Mouse (Mus musculus): ENCODE data around the gene Trpm3. TPM values are rescaled to one million over a fixed set of nuclear protein-coding genes. Genes with fewer than 3 reads are reported as not detected.

Gene Trpm3
- 5.7 and 6.0 TPM in 2 replicates for polyA plus RNA-seq (2016; fragmentation: Nextera tagmentation; extraction: Ambion mirVana)

DNA sequence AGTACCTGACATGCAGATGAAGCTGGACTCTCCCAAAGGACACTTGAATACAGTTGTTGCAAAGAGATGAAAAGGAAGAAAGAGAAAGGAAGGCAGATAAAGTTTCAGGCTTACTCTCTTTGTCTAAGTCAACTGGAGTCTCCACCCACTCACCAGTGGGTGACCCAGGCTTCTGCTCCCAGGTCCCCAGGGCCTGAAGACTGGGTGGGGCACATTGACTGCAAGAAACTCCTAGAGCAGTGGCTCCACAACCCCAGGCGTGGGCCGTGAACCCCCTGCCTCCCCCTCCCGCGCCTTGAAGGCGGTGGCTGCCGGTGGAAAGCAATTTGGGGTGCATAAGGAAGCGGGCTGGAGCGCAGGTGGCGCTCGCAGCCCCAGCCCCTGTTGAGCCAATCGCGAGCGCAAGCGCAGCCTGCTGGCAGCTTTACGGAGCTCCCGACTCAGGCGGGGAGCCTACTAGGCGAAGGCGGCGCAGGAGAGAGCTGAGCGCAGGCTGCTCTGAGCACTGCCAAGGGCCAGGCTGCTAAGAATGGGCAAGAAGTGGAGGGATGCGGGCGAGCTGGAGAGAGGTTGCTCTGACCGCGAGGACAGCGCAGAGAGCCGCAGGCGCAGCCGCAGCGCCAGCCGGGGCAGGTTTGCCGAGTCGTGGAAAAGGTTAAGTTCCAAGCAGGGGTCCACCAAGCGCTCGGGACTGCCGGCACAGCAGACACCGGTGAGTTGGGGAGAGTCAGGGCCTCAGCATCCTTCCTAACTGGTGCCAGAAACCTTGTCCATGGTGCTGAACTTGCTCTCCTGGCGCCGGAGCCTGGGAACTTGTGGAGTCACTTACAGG lies at the start of gene Trpm3:
Trpm3 (plus strand) TSS at position 457 of the 832 bp plus-strand sequence.
- peak; percentile 88 for DNase-seq (ENCODE audit: low spot score)
- under 1% methylated on average over 39 of the region's 39 CpGs for WGBS
- H3K27me3 ChIP-seq (replicated peaks; ENCODE audit: low read depth, poor library complexity, severe bottlenecking): peaks cover 13% of the 10 kb centered on the region; the same call in 1 of the 2 replicates
- H3K27ac ChIP-seq (replicated peaks): no peak within 1 kb of the TSS
- H3K9me3 ChIP-seq: no peaks in the 10 kb centered on the region
- H3K4me3 ChIP-seq: peak within 1 kb of the TSS; percentile 53
- H3K4me1 ChIP-seq: peaks cover 9% of the 10 kb centered on the region
- H3K36me3 ChIP-seq (replicated peaks): no peaks in the 10 kb centered on the region

DNA sequence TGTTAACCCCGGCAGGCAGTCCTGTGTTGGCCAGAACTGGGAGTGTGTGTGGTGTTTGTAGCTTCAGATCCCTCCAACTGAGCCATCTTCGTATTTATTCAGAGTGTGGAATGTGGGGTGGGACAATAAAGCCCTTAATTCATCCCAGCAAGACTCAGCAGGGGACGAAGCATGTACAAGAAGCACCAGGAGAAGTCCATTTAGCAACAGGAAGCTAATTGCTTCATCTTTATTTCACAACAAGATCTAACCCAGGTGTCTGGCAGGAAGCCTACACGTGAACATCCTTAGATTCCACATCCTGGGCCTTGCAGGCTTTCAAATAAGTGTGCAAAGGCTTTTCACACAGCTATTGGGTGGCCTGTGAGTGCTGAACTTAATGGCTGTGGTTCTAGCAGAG lies 38.3 kb upstream of the Trpm3 start:
- 0 out of 2 replicates have a peak, but pooled peaks cover 5% of the 10 kb centered on the region for H3K4me1 ChIP-seq
- H3K27me3 ChIP-seq (replicated peaks; ENCODE audit: low read depth, poor library complexity, severe bottlenecking): no peaks in the 10 kb centered on the region
- no peak overlapping the region for H3K4me3 ChIP-seq
- H3K27ac ChIP-seq (replicated peaks): no peak overlapping the region
- 44% methylated on average over 4 of the region's 4 CpGs for WGBS
- H3K9me3 ChIP-seq: no peaks in the 10 kb centered on the region
- no peaks in the 10 kb centered on the region for H3K36me3 ChIP-seq (replicated peaks)
- DNase-seq (ENCODE audit: low spot score): no peak

DNA sequence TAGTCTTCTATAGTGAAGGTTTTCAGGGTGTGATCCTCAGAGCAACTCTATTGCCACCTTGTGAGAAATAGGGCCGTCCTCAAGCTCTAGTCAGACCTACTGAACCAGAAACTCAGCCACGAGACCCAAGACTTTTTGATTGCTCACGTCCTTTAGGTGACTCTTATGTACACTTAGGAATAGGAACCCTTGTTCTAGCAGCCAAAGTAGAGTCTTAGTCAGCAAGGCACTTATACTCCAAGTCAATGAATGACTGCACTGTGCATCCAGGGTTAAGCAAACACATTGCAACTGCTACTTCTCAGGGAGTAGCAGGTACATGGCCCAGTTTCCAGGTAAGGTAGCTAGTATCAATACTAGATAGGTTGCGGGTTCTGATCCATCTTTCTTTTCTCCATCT lies 35.0 kb upstream of the Trpm3 start:
- Histone ChIP-seq H3K27me3 (replicated peaks; ENCODE audit: low read depth, poor library complexity, severe bottlenecking) (no peaks in the 10 kb centered on the region), H3K4me3 (no peak overlapping the region), H3K9me3 (no peaks in the 10 kb centered on the region), H3K27ac (replicated peaks) (no peak overlapping the region), H3K36me3 (replicated peaks) (no peaks in the 10 kb centered on the region), H3K4me1 (peaks cover 9% of the 10 kb centered on the region)
- WGBS: 87% methylated on average over 4 of the region's 4 CpGs
- DNase-seq (ENCODE audit: low spot score): no peak

DNA sequence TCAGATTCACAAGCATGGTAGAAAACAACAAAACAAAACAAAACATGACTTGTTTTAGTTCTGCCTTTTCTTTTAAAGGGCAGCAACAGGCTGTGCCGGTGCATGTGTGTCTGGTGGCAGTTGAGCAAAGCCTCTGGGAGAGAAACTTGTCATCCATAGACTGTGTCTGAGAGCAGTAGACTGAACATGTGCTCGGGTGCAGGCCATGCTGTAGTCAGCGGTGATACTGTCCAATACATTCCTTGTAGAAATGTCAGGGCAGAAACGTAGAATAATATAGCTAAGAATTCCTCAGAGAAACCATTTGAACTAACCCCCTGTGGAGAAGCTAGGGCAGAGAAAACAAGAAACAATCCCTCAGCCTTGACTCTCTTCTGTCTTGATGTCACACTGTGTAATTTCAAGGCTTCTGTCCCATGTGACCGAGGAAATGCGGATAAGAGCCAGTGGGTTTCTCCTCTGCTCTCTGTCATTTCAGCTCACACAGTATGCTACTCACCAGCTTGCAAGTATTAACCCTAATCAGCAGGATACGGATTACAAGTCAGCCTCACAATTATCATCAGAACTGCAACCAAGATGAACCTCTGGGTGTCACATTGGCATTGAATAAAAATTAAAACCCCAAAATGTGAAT lies 33.9 kb upstream of the Trpm3 start:
- H3K4me1 ChIP-seq: peaks cover 9% of the 10 kb centered on the region
- no peak for DNase-seq (ENCODE audit: low spot score)
- WGBS: 65% methylated on average over 7 of the region's 7 CpGs
- H3K9me3 ChIP-seq: no peaks in the 10 kb centered on the region
- H3K4me3 ChIP-seq: no peak overlapping the region
- H3K27me3 ChIP-seq (replicated peaks; ENCODE audit: low read depth, poor library complexity, severe bottlenecking): no peaks in the 10 kb centered on the region
- no peak overlapping the region for H3K27ac ChIP-seq (replicated peaks)
- no peaks in the 10 kb centered on the region for H3K36me3 ChIP-seq (replicated peaks)

DNA sequence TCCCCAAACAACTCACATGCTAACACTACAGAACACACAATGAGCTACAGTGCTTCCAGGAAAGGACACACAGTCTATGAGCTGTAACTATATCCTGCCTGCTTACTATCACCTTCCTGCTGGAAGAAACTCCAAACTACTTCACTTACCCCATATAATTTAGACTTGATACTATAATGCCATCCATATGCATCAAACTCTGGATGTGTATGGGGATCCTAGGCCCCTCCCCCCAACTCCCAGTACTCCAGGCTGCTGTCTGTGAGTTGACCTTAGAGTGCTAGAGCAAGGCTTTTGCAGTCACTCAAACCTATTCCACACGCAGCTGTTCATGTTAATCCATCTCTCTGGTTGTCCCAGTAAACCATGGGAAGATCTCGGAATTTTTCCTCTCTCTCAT lies 33.2 kb upstream of the Trpm3 start:
- Histone ChIP-seq H3K27me3 (replicated peaks; ENCODE audit: low read depth, poor library complexity, severe bottlenecking) (no peaks in the 10 kb centered on the region), H3K4me1 (peaks cover 9% of the 10 kb centered on the region), H3K36me3 (replicated peaks) (no peaks in the 10 kb centered on the region), H3K9me3 (no peaks in the 10 kb centered on the region), H3K4me3 (no peak overlapping the region), H3K27ac (replicated peaks) (no peak overlapping the region)
- DNase-seq (ENCODE audit: low spot score): peak; percentile 50
- 62% methylated on average over 2 of the region's 2 CpGs for WGBS

DNA sequence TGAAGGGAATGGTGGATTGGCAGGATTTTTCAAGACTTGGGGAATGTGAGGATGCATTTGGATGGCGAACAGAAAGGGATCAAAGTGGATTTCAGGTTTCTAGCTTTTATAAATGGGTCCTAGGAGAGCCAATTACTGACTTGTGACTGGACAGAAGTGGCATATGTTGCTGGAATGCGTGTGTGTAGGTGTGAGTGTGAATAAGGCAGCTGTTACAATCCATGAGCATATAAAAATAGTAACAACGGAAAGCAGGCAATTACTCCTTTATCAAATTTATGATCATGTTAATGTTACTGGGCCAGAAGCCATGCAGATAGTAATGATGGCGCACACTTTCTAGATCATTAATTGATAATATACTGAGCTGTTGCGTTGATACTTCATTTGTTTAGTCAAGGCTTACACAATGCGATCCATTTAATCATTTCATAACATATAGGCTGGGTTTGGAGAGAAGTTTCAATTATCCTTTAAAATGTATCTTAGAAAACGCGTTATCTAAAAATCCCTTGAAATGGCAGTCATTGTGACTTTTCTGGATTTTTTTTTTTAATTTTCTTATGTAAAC lies 29.9 kb upstream of the Trpm3 start:
- no peak overlapping the region for H3K4me3 ChIP-seq
- H3K9me3 ChIP-seq: no peaks in the 10 kb centered on the region
- H3K4me1 ChIP-seq: peaks cover 9% of the 10 kb centered on the region
- DNase-seq (ENCODE audit: low spot score): no peak
- H3K27ac ChIP-seq (replicated peaks): no peak overlapping the region
- 93% methylated on average over 8 of the region's 8 CpGs for WGBS
- no peaks in the 10 kb centered on the region for H3K36me3 ChIP-seq (replicated peaks)
- H3K27me3 ChIP-seq (replicated peaks; ENCODE audit: low read depth, poor library complexity, severe bottlenecking): no peaks in the 10 kb centered on the region

DNA sequence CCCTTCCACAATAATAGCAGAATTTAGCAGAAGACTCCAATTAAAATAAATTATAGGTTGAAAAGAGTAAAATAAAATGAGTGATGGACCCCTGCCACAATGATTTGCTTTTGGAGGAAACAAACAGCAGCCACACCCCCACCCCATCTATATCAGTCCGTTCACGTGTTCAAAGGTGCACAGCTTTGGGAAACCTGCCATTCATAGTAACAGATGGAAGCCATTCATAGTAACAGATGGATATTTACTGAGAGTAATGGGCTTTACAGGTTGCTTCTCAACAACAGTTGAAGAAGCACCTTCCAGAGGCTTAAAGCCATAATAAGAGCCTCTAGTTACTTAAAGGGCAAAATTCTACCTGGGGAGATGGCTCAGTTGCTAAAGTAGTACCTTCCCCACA lies 17.9 kb upstream of the Trpm3 start:
- H3K4me3 ChIP-seq: no peak overlapping the region
- no peaks in the 10 kb centered on the region for H3K27me3 ChIP-seq (replicated peaks; ENCODE audit: low read depth, poor library complexity, severe bottlenecking)
- no peak for DNase-seq (ENCODE audit: low spot score)
- 83% methylated on average over 2 of the region's 2 CpGs for WGBS
- no peaks in the 10 kb centered on the region for H3K9me3 ChIP-seq
- H3K4me1 ChIP-seq: no peaks in the 10 kb centered on the region
- no peak overlapping the region for H3K27ac ChIP-seq (replicated peaks)
- H3K36me3 ChIP-seq (replicated peaks): no peaks in the 10 kb centered on the region

DNA sequence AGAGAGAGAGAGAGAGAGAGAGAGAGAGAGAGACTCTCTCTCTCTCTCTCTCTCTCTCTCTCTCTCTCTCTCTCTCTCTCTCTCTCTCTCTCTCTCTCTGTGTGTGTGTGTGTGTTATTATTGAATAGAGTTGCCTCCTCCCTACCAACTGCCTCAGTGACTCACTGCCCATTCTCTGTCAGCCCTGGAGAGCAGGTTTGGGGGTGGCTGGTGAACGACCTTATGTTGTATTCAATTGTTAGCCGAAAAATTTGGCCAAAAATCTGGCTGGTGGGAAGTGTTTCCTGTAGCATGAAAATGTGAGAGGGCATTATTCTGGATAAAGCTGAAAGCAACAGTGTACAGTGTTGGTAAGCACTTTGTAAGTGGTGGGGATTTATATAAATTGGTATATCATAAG lies 17.2 kb upstream of the Trpm3 start:
- H3K4me3 ChIP-seq: no peak overlapping the region
- no peaks in the 10 kb centered on the region for H3K36me3 ChIP-seq (replicated peaks)
- DNase-seq (ENCODE audit: low spot score): no peak
- no peak overlapping the region for H3K27ac ChIP-seq (replicated peaks)
- 83% methylated on average over 2 of the region's 2 CpGs for WGBS
- no peaks in the 10 kb centered on the region for H3K9me3 ChIP-seq
- no peaks in the 10 kb centered on the region for H3K4me1 ChIP-seq
- H3K27me3 ChIP-seq (replicated peaks; ENCODE audit: low read depth, poor library complexity, severe bottlenecking): no peaks in the 10 kb centered on the region

DNA sequence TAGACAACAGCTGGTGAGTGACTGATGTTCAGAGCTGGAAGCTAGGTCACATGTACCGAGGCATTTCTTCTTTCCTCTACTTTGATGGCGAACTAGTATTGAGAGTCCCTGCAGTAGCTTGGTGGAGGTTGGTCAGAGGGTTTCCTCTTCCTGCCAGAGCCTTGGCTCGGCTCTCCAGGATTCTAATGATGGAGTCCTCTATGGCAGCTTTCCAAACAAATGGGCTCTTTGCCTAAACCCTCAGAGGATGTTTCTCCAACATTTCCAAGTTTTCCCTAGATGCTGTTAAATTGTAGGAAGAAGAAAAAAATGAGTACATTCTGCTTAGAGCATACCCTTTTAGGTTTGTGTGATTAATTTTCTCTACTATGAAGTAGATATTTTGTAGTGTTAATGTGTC lies 6.2 kb upstream of the Trpm3 start:
- 84% methylated on average over 3 of the region's 3 CpGs for WGBS
- H3K27ac ChIP-seq (replicated peaks): no peak overlapping the region
- H3K27me3 ChIP-seq (replicated peaks; ENCODE audit: low read depth, poor library complexity, severe bottlenecking): peaks cover 3% of the 10 kb centered on the region; the same call in 1 of the 2 replicates
- H3K9me3 ChIP-seq: no peaks in the 10 kb centered on the region
- H3K4me1 ChIP-seq: no peaks in the 10 kb centered on the region
- DNase-seq (ENCODE audit: low spot score): no peak
- no peaks in the 10 kb centered on the region for H3K36me3 ChIP-seq (replicated peaks)
- no peak overlapping the region for H3K4me3 ChIP-seq

DNA sequence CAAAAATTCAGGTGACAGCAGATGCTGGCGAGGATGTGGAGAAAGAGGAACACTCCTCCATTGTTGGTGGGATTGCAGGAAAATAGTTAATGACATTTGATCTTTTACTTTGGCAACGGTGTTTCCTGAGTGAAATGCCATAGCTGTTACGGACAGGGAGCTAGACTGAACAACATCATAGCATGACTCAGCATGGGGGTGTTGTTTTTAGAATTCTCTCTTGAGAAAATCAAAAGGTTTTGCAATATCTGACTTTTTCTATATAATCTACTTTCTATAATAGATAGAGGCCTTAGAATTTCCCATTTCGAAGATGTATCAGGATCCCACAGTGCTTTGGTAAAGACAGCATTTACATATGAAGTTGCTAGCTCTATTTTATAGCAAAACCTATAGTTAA lies 39.7 kb downstream of the Trpm3 start:
- H3K36me3 ChIP-seq (replicated peaks): no peaks in the 10 kb centered on the region
- 74% methylated on average over 4 of the region's 4 CpGs for WGBS
- no peak for DNase-seq (ENCODE audit: low spot score)
- no peaks in the 10 kb centered on the region for H3K4me1 ChIP-seq
- H3K4me3 ChIP-seq: no peak overlapping the region
- H3K9me3 ChIP-seq: no peaks in the 10 kb centered on the region
- H3K27me3 ChIP-seq (replicated peaks; ENCODE audit: low read depth, poor library complexity, severe bottlenecking): no peaks in the 10 kb centered on the region
- H3K27ac ChIP-seq (replicated peaks): no peak overlapping the region

DNA sequence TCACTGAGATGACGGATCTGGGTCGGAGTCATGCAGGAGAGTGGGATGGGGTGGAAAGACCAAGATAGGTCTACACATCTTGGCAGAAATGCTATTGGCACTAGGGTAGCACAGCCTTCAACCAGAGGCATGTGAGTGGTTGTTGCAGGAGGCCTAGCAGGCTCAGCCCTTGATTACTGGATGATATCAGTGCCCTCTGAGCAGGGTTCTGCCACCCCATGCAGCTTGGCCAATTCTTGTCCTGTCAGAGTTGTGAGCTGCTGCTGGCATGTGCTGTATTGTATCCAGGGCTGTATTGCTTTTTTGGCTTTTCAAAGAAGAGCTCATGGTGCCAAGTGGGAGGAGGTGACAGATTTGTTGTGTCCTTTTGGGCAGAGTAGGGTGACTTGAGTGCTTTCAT lies 40.2 kb downstream of the Trpm3 start:
- DNase-seq (ENCODE audit: low spot score): no peak
- H3K4me3 ChIP-seq: no peak overlapping the region
- 90% methylated on average over 2 of the region's 2 CpGs for WGBS

DNA sequence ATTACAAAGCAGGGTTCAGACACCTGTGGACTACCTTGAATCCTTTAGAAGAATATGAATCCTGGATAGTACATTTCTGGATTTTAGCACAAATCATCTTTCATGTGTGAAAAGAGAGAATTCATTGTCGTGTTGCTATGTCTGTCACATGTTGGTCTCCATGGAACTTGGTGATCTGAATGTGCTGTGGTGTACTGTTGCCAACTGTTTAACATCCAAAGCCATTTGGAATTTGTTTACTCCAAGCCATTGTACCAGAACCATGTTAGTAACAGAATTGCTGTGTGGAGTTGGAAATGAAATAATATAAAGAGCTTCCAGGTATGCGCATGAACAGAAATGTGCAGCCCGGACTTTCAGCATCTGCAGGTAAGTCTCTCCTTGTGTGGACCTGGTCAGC lies 41.3 kb downstream of the Trpm3 start:
- no peaks in the 10 kb centered on the region for H3K36me3 ChIP-seq (replicated peaks)
- WGBS: 91% methylated on average over 3 of the region's 3 CpGs
- no peaks in the 10 kb centered on the region for H3K4me1 ChIP-seq
- no peaks in the 10 kb centered on the region for H3K27me3 ChIP-seq (replicated peaks; ENCODE audit: low read depth, poor library complexity, severe bottlenecking)
- no peak overlapping the region for H3K4me3 ChIP-seq
- no peaks in the 10 kb centered on the region for H3K9me3 ChIP-seq
- H3K27ac ChIP-seq (replicated peaks): no peak overlapping the region
- DNase-seq (ENCODE audit: low spot score): no peak

More for the DNA sequence above, 40.2 kb downstream of the Trpm3 start:
- H3K27me3 ChIP-seq (replicated peaks; ENCODE audit: low read depth, poor library complexity, severe bottlenecking): no peaks in the 10 kb centered on the region
- no peaks in the 10 kb centered on the region for H3K4me1 ChIP-seq
- H3K36me3 ChIP-seq (replicated peaks): no peaks in the 10 kb centered on the region
- H3K9me3 ChIP-seq: no peaks in the 10 kb centered on the region
- no peak overlapping the region for H3K27ac ChIP-seq (replicated peaks)

DNA sequence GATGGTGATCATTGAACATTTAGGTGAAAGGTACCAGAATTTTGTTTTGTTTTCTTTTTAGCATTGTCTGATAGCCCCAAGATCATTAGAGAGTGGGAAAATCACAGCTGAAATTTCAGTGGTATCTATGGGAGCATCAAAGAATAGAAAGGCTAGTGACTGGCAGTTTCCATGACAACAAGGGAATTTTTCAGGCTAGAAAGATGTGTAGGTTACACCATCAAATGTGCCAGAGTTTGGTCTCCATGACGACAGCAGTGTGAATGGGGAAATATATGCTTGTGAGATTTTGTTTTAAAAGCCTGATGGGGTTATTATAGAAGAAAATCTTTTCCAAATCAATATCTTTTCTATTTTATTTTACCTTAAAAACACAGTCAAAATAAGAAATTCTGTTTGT lies 50.9 kb downstream of the Trpm3 start:
- Histone ChIP-seq H3K36me3 (replicated peaks) (no peaks in the 10 kb centered on the region), H3K4me3 (no peak overlapping the region), H3K4me1 (no peaks in the 10 kb centered on the region), H3K27me3 (replicated peaks; ENCODE audit: low read depth, poor library complexity, severe bottlenecking) (no peaks in the 10 kb centered on the region), H3K27ac (replicated peaks) (no peak overlapping the region), H3K9me3 (no peaks in the 10 kb centered on the region)
- no peak for DNase-seq (ENCODE audit: low spot score)
- 75% methylated on average over 1 of the region's 1 CpGs for WGBS

Measured in embryonic facial prominence, embryonic 10.5 days (tissue).